Mouse (Mus musculus) right cerebral cortex, postnatal 36 days (tissue): ENCODE measurements around the gene Plekhg2.

Experiments used
- DNase-seq, 2 experiments: peaks; one replicate each; pipeline ENCODE4 v3.0.0; 2022; ENCODE audit warnings: low spot score in 2 of 2, mixed read lengths in 1 of 2

Gene Plekhg2

GRCm38 (mm10) chr7:28368276-28368920 is 4.0 kb downstream of the Plekhg2 start:
- DNase-seq = no peak

GRCm38 (mm10) chr7:28367663-28368275 is 4.6 kb downstream of the Plekhg2 start:
- DNase-seq = no peak

- no peak for DNase-seq
Measured at GRCm38 (mm10) chr7:28362441-28363060, 9.8 kb downstream of the Plekhg2 start.

GRCm38 (mm10) chr7:28361647-28362341 is 10.6 kb downstream of the Plekhg2 start:
- no peak for DNase-seq

- DNase-seq = no peak
Measured at GRCm38 (mm10) chr7:28360291-28360690, 12.1 kb downstream of the Plekhg2 start.

- no peak for DNase-seq
Measured at GRCm38 (mm10) chr7:28359854-28360253, 12.5 kb downstream of the Plekhg2 start.

GRCm38 (mm10) chr7:28358431-28358830 is 14.0 kb downstream of the Plekhg2 start:
- no peak for DNase-seq

GRCm38 (mm10) chr7:28357984-28358383 is 14.4 kb downstream of the Plekhg2 start:
- no peak for DNase-seq

GRCm38 (mm10) chr7:28356981-28357380 is 15.4 kb downstream of the Plekhg2 start:
- DNase-seq = no peak

- DNase-seq = no peak
Measured at GRCm38 (mm10) chr7:28355221-28355620, 17.2 kb downstream of the Plekhg2 start.

- DNase-seq = no peak
Measured at GRCm38 (mm10) chr7:28354596-28354995, 17.8 kb downstream of the Plekhg2 start.

GRCm38 (mm10) chr7:28354113-28354581 is 18.3 kb downstream of the Plekhg2 start:
- DNase-seq = no peak

- no peak for DNase-seq
Measured at GRCm38 (mm10) chr7:28353267-28353666, 19.1 kb downstream of the Plekhg2 start.

GRCm38 (mm10) chr7:28351676-28352191 is 20.7 kb downstream of the Plekhg2 start:
- DNase-seq = no peak

GRCm38 (mm10) chr7:28350155-28350883 is 22.1 kb downstream of the Plekhg2 start, which contains the start of gene Rps16:
Gene Rps16, plus strand, starts transcription at chr7:28350652.
- DNase-seq = peak; percentile 93 to 96

GRCm38 (mm10) chr7:28348601-28349000 is 23.8 kb downstream of the Plekhg2 start:
- no peak for DNase-seq

GRCm38 (mm10) chr7:28347746-28348145 is 24.7 kb downstream of the Plekhg2 start:
- DNase-seq = no peak

- DNase-seq = peak in 1 of 2 experiments; percentile 36
Measured at GRCm38 (mm10) chr7:28344637-28345036, 27.8 kb downstream of the Plekhg2 start.

GRCm38 (mm10) chr7:28341381-28341780 is 31.0 kb downstream of the Plekhg2 start:
- DNase-seq = no peak

- DNase-seq = no peak
Measured at GRCm38 (mm10) chr7:28339213-28339917, 33.0 kb downstream of the Plekhg2 start.
